Mouse (Mus musculus): ENCODE results near the gene Smndc1.

The Smndc1 gene

DNA sequence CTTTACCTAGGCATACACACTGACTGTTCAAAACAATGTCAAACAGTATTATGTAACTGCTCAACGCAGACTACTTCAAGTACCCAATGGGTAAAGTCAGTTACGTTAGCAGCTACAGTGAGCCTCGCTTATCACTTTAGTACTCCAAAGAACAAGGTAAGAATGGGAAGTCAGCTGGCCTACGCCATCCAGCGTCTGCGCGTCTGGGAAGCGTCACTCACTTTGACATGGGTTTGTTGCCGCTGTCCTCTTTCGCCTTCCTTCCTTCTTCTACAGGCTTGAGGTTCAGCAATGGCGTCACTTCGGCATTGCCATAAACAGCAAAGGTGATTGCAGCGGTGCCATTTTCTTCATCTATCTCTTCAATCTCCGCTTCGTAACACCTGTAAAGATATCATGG is 7.0 kb downstream of the Smndc1 start:
- DNase-seq (ENCODE audit: low spot score in 2 of 2), result no peak

- no peak for DNase-seq (ENCODE audit: low spot score in 2 of 2)
Measured at GRCm38 (mm10) chr19:53378421-53378820, 12.0 kb downstream of the Smndc1 start.

DNA sequence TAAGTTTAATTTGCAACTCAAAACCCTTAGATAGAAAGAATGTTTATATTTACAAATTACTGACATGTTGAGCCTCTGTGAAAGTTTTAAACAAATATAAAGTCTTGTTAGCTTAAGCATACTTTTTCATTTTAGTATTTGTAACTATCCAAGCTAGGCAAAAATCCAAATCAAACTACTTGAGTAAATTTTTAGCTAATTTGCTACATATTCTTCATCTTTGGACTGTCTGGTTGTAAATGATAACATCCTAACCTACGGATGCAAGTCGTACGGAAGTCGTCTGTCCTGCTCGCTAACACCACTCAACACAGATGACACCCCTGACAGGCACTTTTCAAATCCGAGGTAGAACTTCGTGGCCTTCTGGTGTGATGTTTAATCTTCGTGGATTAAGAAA is 12.7 kb downstream of the Smndc1 start:
- no peak for DNase-seq (ENCODE audit: low spot score in 2 of 2)

DNA sequence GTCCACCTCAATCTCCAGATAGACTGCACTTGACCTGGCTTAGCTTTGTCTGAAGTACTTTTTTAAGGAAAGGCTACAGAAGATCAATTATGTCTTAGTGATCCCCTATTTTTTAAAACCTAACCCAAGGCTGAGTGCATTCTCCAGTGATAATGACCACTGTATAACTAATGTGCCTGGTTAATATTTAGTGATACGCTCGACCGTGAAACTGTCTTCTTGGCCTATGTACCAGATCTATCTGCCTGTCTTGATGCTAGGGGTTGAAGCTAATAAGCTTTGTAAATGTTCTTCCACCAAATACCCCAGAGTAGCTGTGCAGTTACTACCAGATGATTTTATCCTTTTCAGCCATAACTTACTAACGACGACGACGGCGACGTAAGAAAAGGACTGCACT is 14.6 kb downstream of the Smndc1 start:
- no peak for DNase-seq (ENCODE audit: low spot score in 2 of 2)

DNA sequence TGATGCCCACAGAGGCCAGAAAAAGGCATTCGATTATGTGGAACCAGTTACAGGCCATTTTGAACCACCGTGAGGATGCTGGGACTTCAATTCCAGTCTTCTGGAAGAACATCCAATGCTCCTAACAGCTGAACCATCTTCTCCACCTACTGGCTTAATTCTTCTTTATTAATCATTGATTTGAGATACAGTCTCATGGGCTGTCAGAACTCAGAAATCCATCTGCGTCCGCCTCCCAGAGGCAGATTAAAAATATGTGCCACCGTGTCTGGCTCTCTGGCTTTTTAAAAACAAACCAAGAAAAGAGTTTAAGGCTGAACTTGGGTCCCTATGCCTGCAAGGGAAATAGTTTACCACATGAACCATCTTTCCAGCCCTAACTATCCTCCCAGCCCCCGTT is 15.1 kb downstream of the Smndc1 start:
- DNase-seq (ENCODE audit: low spot score in 2 of 2), result no peak

DNA sequence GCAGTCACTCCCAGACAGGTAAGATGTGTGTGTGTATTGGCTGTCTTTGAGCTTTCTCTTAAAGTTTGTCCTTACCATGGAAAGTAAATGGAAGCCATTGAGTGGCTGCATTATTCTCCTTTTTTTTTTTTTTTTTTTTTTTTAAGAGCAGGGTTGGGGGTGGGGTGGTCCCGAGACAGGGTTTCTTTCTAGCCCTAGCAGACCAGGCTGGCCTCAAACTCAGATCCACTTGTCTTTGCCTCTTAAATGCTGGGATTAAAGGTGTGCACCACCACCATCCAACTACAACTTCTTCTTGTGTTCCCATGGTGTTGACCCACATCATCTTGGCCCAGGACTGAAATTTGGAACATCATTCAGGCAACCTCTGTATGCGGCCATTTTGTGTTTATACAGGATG is 16.8 kb downstream of the Smndc1 start:
- no peak for DNase-seq (ENCODE audit: low spot score in 2 of 2)

GRCm38 (mm10) chr19:53371666-53372065 is 18.7 kb downstream of the Smndc1 start, which contains the start of gene Gm10197:
Gene Gm10197 (minus strand): TSS chr19:53371766.
- DNase-seq (ENCODE audit: low spot score in 2 of 2), result no peak

GRCm38 (mm10) chr19:53370233-53370632 is 20.1 kb downstream of the Smndc1 start:
- DNase-seq (ENCODE audit: low spot score in 2 of 2), result no peak

DNA sequence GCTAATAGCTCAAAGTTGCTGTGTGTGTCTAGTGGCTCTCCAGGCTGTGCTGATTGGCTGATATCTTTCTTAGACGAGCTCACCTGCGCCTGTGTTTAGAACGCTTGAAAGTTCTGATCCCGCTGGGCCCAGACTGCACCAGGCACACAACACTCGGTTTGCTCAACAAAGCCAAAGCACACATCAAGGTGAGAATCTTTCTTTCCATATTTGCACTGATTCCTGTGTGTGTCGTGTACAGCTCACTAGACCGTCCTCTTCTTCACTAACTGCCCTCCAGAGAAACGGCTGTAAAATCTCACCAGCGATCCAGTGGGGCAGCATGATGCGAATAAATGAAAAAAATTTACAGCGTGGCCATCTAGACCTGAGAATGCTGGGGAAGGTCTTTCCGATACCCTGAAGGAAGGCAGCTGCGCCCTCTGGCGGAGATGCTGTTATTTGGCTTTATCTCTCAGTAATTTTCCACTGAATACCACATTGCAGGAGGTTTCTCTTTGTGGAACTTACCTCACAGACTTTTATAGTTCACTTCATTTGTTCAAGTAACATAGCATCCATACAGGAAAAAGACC is 20.8 kb downstream of the Smndc1 start:
- peak; percentile 76 to 77 for DNase-seq (ENCODE audit: low spot score in 2 of 2)

GRCm38 (mm10) chr19:53366881-53367280 is 23.5 kb downstream of the Smndc1 start:
- no peak for DNase-seq (ENCODE audit: low spot score in 2 of 2)

- DNase-seq (ENCODE audit: low spot score in 2 of 2), result no peak
Measured at GRCm38 (mm10) chr19:53366057-53366775, 24.2 kb downstream of the Smndc1 start.

GRCm38 (mm10) chr19:53364963-53365362 is 25.4 kb downstream of the Smndc1 start:
- no peak for DNase-seq (ENCODE audit: low spot score in 2 of 2)

GRCm38 (mm10) chr19:53364551-53364950 is 25.8 kb downstream of the Smndc1 start:
- no peak for DNase-seq (ENCODE audit: low spot score in 2 of 2)

DNA sequence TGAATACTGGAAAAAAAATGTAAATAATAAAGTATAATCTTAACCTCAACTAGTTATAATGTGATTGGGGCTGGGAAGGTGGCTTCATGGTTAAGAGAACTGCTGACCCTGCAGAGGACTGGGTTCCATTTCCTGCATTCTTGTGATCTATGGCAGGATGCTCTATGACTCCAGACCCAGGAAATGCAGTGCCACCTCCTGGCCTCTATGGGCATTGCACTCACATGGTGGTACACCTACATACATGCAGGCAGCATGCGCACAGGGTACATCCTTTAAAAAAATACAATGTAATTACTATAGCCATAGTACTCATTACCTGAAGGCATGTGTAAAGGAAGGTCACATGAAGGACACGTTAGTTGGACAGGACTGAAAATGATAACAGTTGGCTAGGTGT is 27.4 kb downstream of the Smndc1 start:
- no peak for DNase-seq (ENCODE audit: low spot score in 2 of 2)

DNA sequence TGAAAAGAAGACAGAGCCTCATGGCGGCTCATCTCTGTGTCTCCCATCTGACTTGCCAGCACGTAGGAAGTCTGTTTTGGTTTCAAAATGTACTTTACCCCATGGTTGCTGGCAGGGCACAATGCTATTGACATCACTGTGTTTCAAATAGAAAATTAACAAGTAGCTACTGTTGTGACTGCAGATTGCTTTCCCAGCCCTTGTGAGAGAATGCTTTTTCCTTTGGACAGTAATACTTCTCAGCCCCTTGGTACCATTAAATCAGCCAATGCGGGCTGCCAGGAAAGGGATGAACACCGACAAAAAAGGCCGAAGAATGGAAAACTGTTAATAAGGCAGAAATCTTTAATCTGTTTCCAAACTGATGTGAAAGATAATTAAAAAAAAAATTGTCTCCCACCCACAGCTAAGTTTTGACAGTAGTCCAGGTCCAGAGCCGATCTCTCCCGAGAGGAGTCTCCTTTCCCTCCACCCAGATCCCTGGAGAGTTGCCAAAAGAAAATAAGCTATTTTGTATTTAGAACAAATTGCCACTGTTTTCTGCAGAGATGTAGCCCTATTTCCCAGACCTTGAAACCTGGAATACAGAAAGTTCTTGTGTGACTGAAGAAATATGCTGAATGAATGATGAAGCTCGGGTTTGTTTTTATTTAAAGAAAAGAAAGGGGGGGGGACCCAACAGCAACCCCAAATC is 30.0 kb downstream of the Smndc1 start:
- DNase-seq (ENCODE audit: low spot score in 2 of 2), result no peak

GRCm38 (mm10) chr19:53359160-53360033 is 31.0 kb downstream of the Smndc1 start:
- DNase-seq (ENCODE audit: low spot score in 2 of 2), result no peak

- no peak for DNase-seq (ENCODE audit: low spot score in 2 of 2)
Measured at GRCm38 (mm10) chr19:53355065-53355464, 35.3 kb downstream of the Smndc1 start.

GRCm38 (mm10) chr19:53354271-53355000 is 35.9 kb downstream of the Smndc1 start:
- DNase-seq (ENCODE audit: low spot score in 2 of 2), result no peak

GRCm38 (mm10) chr19:53353864-53354263 is 36.5 kb downstream of the Smndc1 start:
- no peak for DNase-seq (ENCODE audit: low spot score in 2 of 2)

GRCm38 (mm10) chr19:53345766-53346165 is 44.6 kb downstream of the Smndc1 start:
- DNase-seq (ENCODE audit: low spot score in 2 of 2), result no peak

DNA sequence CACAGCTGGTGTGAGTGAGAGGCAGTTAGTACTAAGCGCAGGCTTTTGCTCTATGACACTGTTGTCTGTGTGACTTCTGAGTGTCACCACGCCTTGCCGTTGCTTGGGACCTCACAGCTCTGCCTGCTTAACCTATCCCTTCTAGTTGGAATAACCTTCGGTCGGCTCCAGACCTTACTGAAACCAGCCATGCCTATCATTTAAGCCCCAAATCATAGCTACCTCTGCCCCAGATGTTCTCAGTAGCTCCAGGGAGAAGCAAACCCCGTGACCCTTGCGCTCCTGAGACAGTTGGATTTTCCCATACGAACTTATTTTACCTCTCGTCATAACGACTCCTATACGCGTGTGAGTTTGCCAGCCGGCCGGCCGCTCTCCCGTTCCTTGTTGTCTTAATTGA is 46.3 kb downstream of the Smndc1 start:
- no peak for DNase-seq (ENCODE audit: low spot score in 2 of 2)
